Comparison of ENCODE assay signal across 20 mouse cellular contexts in the genomic region with DNA sequence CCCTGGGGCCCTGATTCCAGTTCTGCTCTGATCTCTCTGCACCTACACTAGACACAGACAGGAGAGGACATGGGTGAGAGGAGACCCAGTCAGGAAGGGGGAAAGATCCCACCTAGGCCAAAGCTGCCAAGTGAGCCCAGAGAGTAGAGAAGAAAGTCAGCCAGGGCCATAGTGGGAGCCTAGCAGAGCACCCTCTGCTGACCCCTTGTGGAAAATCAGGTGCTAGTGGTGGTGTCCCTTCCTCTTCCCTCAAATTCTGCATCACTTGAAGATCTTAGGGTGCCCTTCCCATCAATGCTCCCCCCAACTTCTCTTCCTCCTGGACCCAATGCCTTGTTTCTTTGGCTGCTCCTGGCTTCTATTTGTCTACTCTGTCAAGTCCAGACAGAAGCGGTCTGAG. TPM values are rescaled to one million over a fixed set of nuclear protein-coding genes. Genes with fewer than 3 reads are reported as not detected.
DNase-seq lines count a peak whose midpoint lies in the region; ATAC-seq and TF ChIP-seq lines count a peak whose summit lies in the region.
"Had no signal": no experiment of that assay in that cellular context is flagged by ENCODE, and none has a peak within 500 bp of the region (broad histone marks: within the 10 kb centered on the region; RNA-seq: fewer than 3 reads in every experiment).

No protein-coding gene starts in this region.

- H3K4me3 ChIP-seq in heart, postnatal 0 days (ENCODE audit: low read depth, low read length), result no peak overlapping the region
- no peak overlapping the region for H3K4me3 ChIP-seq in lung, postnatal 0 days (ENCODE audit: low read depth, low read length)
- no peak overlapping the region for H3K4me3 ChIP-seq in MEL (ENCODE audit: control insufficient read depth in 1 of 2, insufficient read depth in 1 of 2, low read depth in 2 of 2, low read length in 2 of 2)
- H3K4me3 ChIP-seq in midbrain, postnatal 0 days (ENCODE audit: low read depth, low read length), result no peak overlapping the region
- H3K4me3 ChIP-seq: forebrain, embryonic 10.5 days; heart, embryonic 15.5 days; midbrain, embryonic 12.5 days had no signal

- TF ChIP-seq EP300 in heart, postnatal 0 days (IDR thresholded peaks at IDR 0.05; ENCODE audit: low read depth), result no peak
- no peak for TF ChIP-seq EP300 in lung, postnatal 0 days (IDR thresholded peaks at IDR 0.05)
- TF ChIP-seq EP300 in MEL (IDR thresholded peaks at IDR 0.05; ENCODE audit: low read depth in 1 of 2, low read length in 2 of 2), result no peak

- no peak overlapping the region for H3K9ac ChIP-seq in heart, postnatal 0 days (replicated peaks; ENCODE audit: low read depth, low read length)
- H3K9ac ChIP-seq in lung, postnatal 0 days (replicated peaks; ENCODE audit: low read depth), result no peak overlapping the region
- H3K9ac ChIP-seq in MEL (ENCODE audit: control insufficient read depth, low read depth, low read length, poor library complexity, severe bottlenecking), result no peak overlapping the region
- no peak overlapping the region for H3K9ac ChIP-seq in midbrain, postnatal 0 days (replicated peaks; ENCODE audit: low read length, poor library complexity, severe bottlenecking)
- H3K9ac ChIP-seq: heart, embryonic 15.5 days; midbrain, embryonic 12.5 days had no signal

- TF ChIP-seq RAD21 in MEL (IDR thresholded peaks at IDR 0.05; ENCODE audit: low read depth, low read length), result peak; percentile 29

- H3K4me1 ChIP-seq in heart, postnatal 0 days (ENCODE audit: control insufficient read depth, insufficient read depth), result no peaks in the 10 kb centered on the region
- 0 out of 2 replicates have a peak, but pooled peaks cover 5% of the 10 kb centered on the region for H3K4me1 ChIP-seq in lung, postnatal 0 days (ENCODE audit: insufficient read depth, low read depth, low read length)
- H3K4me1 ChIP-seq in MEL (ENCODE audit: control insufficient read depth in 1 of 2, insufficient read depth in 2 of 2, low read length in 2 of 2), result no peaks in the 10 kb centered on the region
- H3K4me1 ChIP-seq in midbrain, postnatal 0 days (ENCODE audit: insufficient read depth, low read length), result peaks cover 11% of the 10 kb centered on the region

- H3K36me3 ChIP-seq in heart, postnatal 0 days (replicated peaks; ENCODE audit: control insufficient read depth, insufficient read depth, low read length), result no peaks in the 10 kb centered on the region
- H3K36me3 ChIP-seq in lung, postnatal 0 days (ENCODE audit: insufficient read depth, low read length), result no peaks in the 10 kb centered on the region
- H3K36me3 ChIP-seq in MEL (ENCODE audit: control insufficient read depth in 1 of 2, insufficient read depth in 2 of 2, low read length in 2 of 2), result no peaks in the 10 kb centered on the region
- H3K36me3 ChIP-seq in midbrain, postnatal 0 days (ENCODE audit: insufficient read depth, low read length), result 0 out of 2 replicates have a peak, but pooled peaks cover 3% of the 10 kb centered on the region
- H3K36me3 ChIP-seq: forebrain, embryonic 10.5 days; heart, embryonic 15.5 days; midbrain, embryonic 12.5 days had no signal

- 75% methylated on average over 1 of the region's 1 CpGs for WGBS in heart, postnatal 0 days
- WGBS in lung, postnatal 0 days, result 62% methylated on average over 1 of the region's 1 CpGs
- 72% methylated on average over 1 of the region's 1 CpGs for WGBS in midbrain, postnatal 0 days

- TF ChIP-seq POLR2A in MEL (IDR thresholded peaks at IDR 0.05; ENCODE audit: control insufficient read depth in 1 of 2, insufficient read depth in 1 of 2, low read depth in 1 of 2, low read length in 2 of 2, poor library complexity in 1 of 2), result no peak

- H3K4me2 ChIP-seq in heart, postnatal 0 days (ENCODE audit: low read depth, low read length), result no peak overlapping the region
- H3K4me2 ChIP-seq in lung, postnatal 0 days (replicated peaks; ENCODE audit: low read depth, low read length), result no peak overlapping the region
- no peak overlapping the region for H3K4me2 ChIP-seq in midbrain, postnatal 0 days (ENCODE audit: low read depth, low read length, poor library complexity, severe bottlenecking)
- H3K4me2 ChIP-seq: heart, embryonic 15.5 days; midbrain, embryonic 12.5 days had no signal

- no peak overlapping the region for H3K27ac ChIP-seq in heart, postnatal 0 days (ENCODE audit: low read depth)
- no peak overlapping the region for H3K27ac ChIP-seq in lung, postnatal 0 days (ENCODE audit: low read length)
- no peak overlapping the region for H3K27ac ChIP-seq in MEL (ENCODE audit: control insufficient read depth, low read depth, low read length)
- H3K27ac ChIP-seq in midbrain, postnatal 0 days (ENCODE audit: low read depth, low read length), result no peak overlapping the region
- H3K27ac ChIP-seq: forebrain, embryonic 10.5 days; heart, embryonic 15.5 days; midbrain, embryonic 12.5 days had no signal

- no peaks in the 10 kb centered on the region for H3K9me3 ChIP-seq in heart, postnatal 0 days (replicated peaks; ENCODE audit: control insufficient read depth, low read length)
- H3K9me3 ChIP-seq in lung, postnatal 0 days (ENCODE audit: low read length), result no peaks in the 10 kb centered on the region
- H3K9me3 ChIP-seq in MEL (replicated peaks; ENCODE audit: insufficient read depth, low read length), result no peaks in the 10 kb centered on the region
- H3K9me3 ChIP-seq in midbrain, postnatal 0 days (ENCODE audit: low read length), result no peaks in the 10 kb centered on the region
- H3K9me3 ChIP-seq: forebrain, embryonic 10.5 days; heart, embryonic 15.5 days; midbrain, embryonic 12.5 days had no signal

- H3K79me2 ChIP-seq in MEL (ENCODE audit: control insufficient read depth, insufficient read depth, low read length, poor library complexity), result no peaks in the 10 kb centered on the region

- DNase-seq in heart, postnatal 0 days (ENCODE audit: low spot score), result no peak
- no peak for DNase-seq in heart, adult 18-20 months
- DNase-seq in lung, postnatal 0 days (ENCODE audit: low spot score), result no peak
- no peak for DNase-seq in lung, postnatal 25 days (ENCODE audit: low spot score)
- DNase-seq in MEL (ENCODE audit: low read depth, low spot score), result peak; percentile 32
- DNase-seq in midbrain, postnatal 0 days (ENCODE audit: low spot score), result no peak
- no peak for DNase-seq in adrenal gland, adult 8-10 months
- DNase-seq: right cerebral cortex, postnatal 14 days; thymus, postnatal 4 days had no signal

- TF ChIP-seq CTCF in heart, postnatal 0 days (IDR thresholded peaks at IDR 0.05; ENCODE audit: low read depth), result peak; percentile 36
- TF ChIP-seq CTCF in lung, postnatal 0 days (IDR thresholded peaks at IDR 0.05), result peak; percentile 47
- TF ChIP-seq CTCF in MEL (IDR thresholded peaks at IDR 0.05 in 2 of 3, conservative IDR thresholded peaks at IDR 0.05 in 1 of 3; ENCODE audit: control insufficient read depth in 1 of 3, insufficient read depth in 1 of 3, low read depth in 2 of 3, low read length in 3 of 3, poor library complexity in 1 of 3, severe bottlenecking in 1 of 3), result peak; percentile 55 to 66 (median 60)
- peak; percentile 68 for TF ChIP-seq CTCF in midbrain, postnatal 0 days (IDR thresholded peaks at IDR 0.05)

- no peak for ATAC-seq in heart, postnatal 0 days (ENCODE audit: insufficient read depth, low read depth)
- ATAC-seq in lung, postnatal 0 days, result no peak
- ATAC-seq in midbrain, postnatal 0 days (ENCODE audit: low FRiP score), result no peak

- peaks cover 36% of the 10 kb centered on the region for H3K27me3 ChIP-seq in heart, postnatal 0 days (ENCODE audit: control insufficient read depth, insufficient read depth, low read length)
- peaks cover 9% of the 10 kb centered on the region for H3K27me3 ChIP-seq in lung, postnatal 0 days (replicated peaks; ENCODE audit: insufficient read depth, low read length)
- no peaks in the 10 kb centered on the region for H3K27me3 ChIP-seq in MEL (ENCODE audit: control insufficient read depth in 1 of 2, insufficient read depth in 2 of 2, low read length in 2 of 2)
- no peaks in the 10 kb centered on the region for H3K27me3 ChIP-seq in midbrain, postnatal 0 days (ENCODE audit: insufficient read depth, low read length)

TF ChIP-seq in MEL, 35 proteins besides CTCF, POLR2A, EP300 and RAD21 (continues in another document):
- TF ChIP-seq SMC3 (IDR thresholded peaks at IDR 0.05; ENCODE audit: low read depth, low read length), result peak; percentile 61

RNA-seq across cellular contexts. Expression of gene Grm2, which starts 3.2 kb away (rescaled TPM):
- total RNA-seq in heart, postnatal 0 days (2014; rRNA removed; ENCODE audit: low replicate concordance), result not detected in 2 replicates
- polyA plus RNA-seq in heart, postnatal 0 days (2015; fragmentation: Nextera tagmentation; extraction: Ambion mirVana), result not detected in 2 replicates
- total RNA-seq in heart, adult 18-20 months (2021), result not detected
- polyA plus RNA-seq in lung, postnatal 0 days (2015; fragmentation: Nextera tagmentation; extraction: Ambion mirVana), result not detected in 2 replicates
- total RNA-seq in MEL (2012; rRNA removed), result not detected in 2 replicates
- not detected for polyA plus RNA-seq in MEL (2012; ENCODE audit: insufficient read depth in 1 of 2, insufficient read length in 2 of 2, low read depth in 1 of 2, low replicate concordance in 2 of 2, missing spikeins in 1 of 2)
- total RNA-seq in midbrain, postnatal 0 days (2014; rRNA removed), result 22.1 and 23.0 TPM in 2 replicates
- 24.2 and 24.7 TPM in 2 replicates for polyA plus RNA-seq in midbrain, postnatal 0 days (2015; fragmentation: Nextera tagmentation; extraction: Ambion mirVana)
- not detected for total RNA-seq in adrenal gland, adult 8-10 months (2022)
- total RNA-seq: common myeloid progenitor, adult 5-6 weeks; gastrocnemius, adult 18-20 months had no signal
- polyA plus RNA-seq: heart, embryonic 15.5 days; intestine, embryonic 14.5 days; liver, embryonic 16.5 days; stomach, embryonic 14.5 days had no signal

RNA-seq across cellular contexts. Expression of gene Iqcf6, which starts 26.3 kb away (rescaled TPM):
- not detected in 2 replicates for total RNA-seq in heart, postnatal 0 days (2014; rRNA removed; ENCODE audit: low replicate concordance)
- not detected in 2 replicates for polyA plus RNA-seq in heart, postnatal 0 days (2015; fragmentation: Nextera tagmentation; extraction: Ambion mirVana)
- total RNA-seq in heart, adult 18-20 months (2021), result not detected
- polyA plus RNA-seq in lung, postnatal 0 days (2015; fragmentation: Nextera tagmentation; extraction: Ambion mirVana), result not detected in 2 replicates
- not detected in 2 replicates for total RNA-seq in MEL (2012; rRNA removed)
- not detected for polyA plus RNA-seq in MEL (2012; ENCODE audit: insufficient read depth in 1 of 2, insufficient read length in 2 of 2, low read depth in 1 of 2, low replicate concordance in 2 of 2, missing spikeins in 1 of 2)
- total RNA-seq in midbrain, postnatal 0 days (2014; rRNA removed), result not detected in 2 replicates
- not detected in 2 replicates for polyA plus RNA-seq in midbrain, postnatal 0 days (2015; fragmentation: Nextera tagmentation; extraction: Ambion mirVana)
- not detected for total RNA-seq in adrenal gland, adult 8-10 months (2022)
- total RNA-seq: common myeloid progenitor, adult 5-6 weeks; gastrocnemius, adult 18-20 months; left cerebral cortex, postnatal 36 days had no signal
- polyA plus RNA-seq: forebrain, embryonic 10.5 days; heart, embryonic 15.5 days; intestine, embryonic 14.5 days; large intestine, adult 2 months; liver, embryonic 16.5 days; midbrain, embryonic 12.5 days; neural tube, embryonic 14.5 days; stomach, embryonic 14.5 days had no signal

RNA-seq across cellular contexts. Expression of gene Tex264, which starts 33.0 kb away (rescaled TPM):
- 30.9 and 122 TPM in 2 replicates for total RNA-seq in heart, postnatal 0 days (2014; rRNA removed; ENCODE audit: low replicate concordance)
- 44.6 and 47.9 TPM in 2 replicates for polyA plus RNA-seq in heart, postnatal 0 days (2015; fragmentation: Nextera tagmentation; extraction: Ambion mirVana)
- 10 to 100 TPM; 42.2 to 45.6 TPM for total RNA-seq in heart, adult 18-20 months (2021)
- polyA plus RNA-seq in lung, postnatal 0 days (2015; fragmentation: Nextera tagmentation; extraction: Ambion mirVana), result 63.5 and 67.7 TPM in 2 replicates
- 46.3 and 47.1 TPM in 2 replicates for total RNA-seq in MEL (2012; rRNA removed)
- 10 to 100 TPM in 1 of 2 experiments, not detected in 1; 87.6 TPM for polyA plus RNA-seq in MEL (2012; ENCODE audit: insufficient read depth in 1 of 2, insufficient read length in 2 of 2, low read depth in 1 of 2, low replicate concordance in 2 of 2, missing spikeins in 1 of 2)
- total RNA-seq in midbrain, postnatal 0 days (2014; rRNA removed), result 74.9 and 82.7 TPM in 2 replicates
- 87.4 and 101 TPM in 2 replicates for polyA plus RNA-seq in midbrain, postnatal 0 days (2015; fragmentation: Nextera tagmentation; extraction: Ambion mirVana)
- total RNA-seq in adrenal gland, adult 8-10 months (2022), result 100 to 1,000 TPM; 123 to 161 (median 141) TPM

Comparison
In these comparisons a context has a peak if more than half of its experiments do, and no peak if none do; other contexts are left out.
1. RNA of gene Grm2, which starts 3.2 kb away (total RNA-seq): 22.1 to 23.0 TPM in midbrain, postnatal 0 days; not detected in heart, postnatal 0 days, not detected in heart, adult 18-20 months, not detected in MEL and not detected in adrenal gland, adult 8-10 months; every median in the first group is over 10 times any median in the second.
2. Peak in every context shown above with its lines, with median percentiles within 50 percentile points of each other: CTCF ChIP-seq.